Mouse (Mus musculus) liver, adult 2 months (tissue): ENCODE results near the gene Pgm2. TPM values are rescaled to one million over a fixed set of nuclear protein-coding genes. Genes with fewer than 3 reads are reported as not detected.

Source experiments
- DNase-seq: peaks from one replicate; pipeline ENCODE4 v3.0.0-alpha.2; 2011; ENCODE audit warnings: low read depth, low spot score; ENCODE audit errors: extremely low read depth
- H3K27ac ChIP-seq: fragments of 200-500 bp; replicated peaks from 2 replicates; pipeline ENCODE4 v1.5.1; 2012; ENCODE audit warnings: low read depth, mild to moderate bottlenecking, control low read depth, inconsistent platforms, low read length; ENCODE audit not compliant: insufficient read depth
- H3K27me3 ChIP-seq: fragments of 200-500 bp; 2 replicates; pipeline ENCODE4 v1.6.1; 2012; ENCODE audit warnings: mild to moderate bottlenecking, moderate library complexity, low read length, inconsistent platforms; ENCODE audit not compliant: control insufficient read depth, insufficient read depth
- H3K36me3 ChIP-seq: fragments of 200-500 bp; 2 replicates; pipeline ENCODE4 v1.6.1; 2012; ENCODE audit warnings: low read length, inconsistent platforms; ENCODE audit not compliant: control insufficient read depth, insufficient read depth
- H3K4me1 ChIP-seq: fragments of 200-500 bp; 2 replicates; pipeline ENCODE4 v1.6.1; 2011; ENCODE audit warnings: low read length; ENCODE audit not compliant: control insufficient read depth, insufficient read depth
- H3K4me3 ChIP-seq: fragments of 200-500 bp; 2 replicates; pipeline ENCODE4 v1.5.1; 2011; ENCODE audit warnings: low read depth, mild to moderate bottlenecking, control low read depth, low read length, moderate library complexity; ENCODE audit not compliant: insufficient read depth
- H3K79me2 ChIP-seq: fragments of 200-500 bp; 2 replicates; pipeline ENCODE4 v1.6.1; 2012; ENCODE audit warnings: inconsistent platforms, mild to moderate bottlenecking, low read length, moderate library complexity; ENCODE audit not compliant: control insufficient read depth, insufficient read depth
- H3K9ac ChIP-seq: fragments of 200-500 bp; 2 replicates; pipeline ENCODE4 v1.6.1; 2012; ENCODE audit warnings: low read depth, mild to moderate bottlenecking, control low read depth, inconsistent platforms, low read length
- CTCF ChIP-seq: fragments of 200-500 bp; IDR thresholded peaks from 2 replicates; pipeline ENCODE4 v1.5.1; 2011; ENCODE audit warnings: low read depth, low read length, control low read depth
- POLR2A ChIP-seq: fragments of 200-500 bp; IDR thresholded peaks from 2 replicates; pipeline ENCODE4 v1.6.1; 2011; ENCODE audit warnings: low read length, control low read depth; ENCODE audit not compliant: insufficient read depth; ENCODE audit errors: extremely low read depth
- WGBS: fragments of 180-500 bp; shearing (Covaris S2); methylation state at CpG from one replicate; pipeline ENCODE4 v1.1.7; 2018; 5-methylcytosine and 5-hydroxymethylcytosine counted together
- polyA plus RNA-seq: library from polyadenylated mRNA; depleted of rRNA; stranded (reverse); fragments of >200 nt; gene quantifications from 2 replicates; pipeline ENCODE4 v1.2.3, GENCODE M21; 2012
- total RNA-seq: library from RNA; depleted of rRNA; stranded (reverse); fragments of >200 nt; gene quantifications from 2 replicates; pipeline ENCODE4 v1.2.3, GENCODE M21; 2014

Gene Pgm2
- total and polyA plus RNA-seq, 2 experiments = 2.4 to 5.9 TPM

GRCm38 (mm10) chr5:64159065-64159780 lies 66.5 kb downstream of the Pgm2 start:
- WGBS = 7% methylated on average over 39 of the region's 39 CpGs
- Histone ChIP-seq H3K9ac (peak overlapping the region; percentile 24), H3K4me1 (0 out of 2 replicates have a peak, but pooled peaks cover 2% of the 10 kb centered on the region), H3K27me3 (peaks cover 6% of the 10 kb centered on the region; the same call in 1 of the 2 replicates), H3K27ac (no peak overlapping the region), H3K79me2 (no peaks in the 10 kb centered on the region), H3K4me3 (peak overlapping the region; percentile 75; the same call in 1 of the 2 replicates), H3K36me3 (no peaks in the 10 kb centered on the region)
- no peak for DNase-seq
- TF ChIP-seq CTCF (no peak), POLR2A (no peak)

- Histone ChIP-seq H3K27ac (no peak overlapping the region), H3K27me3 (peaks cover 6% of the 10 kb centered on the region; the same call in 1 of the 2 replicates), H3K9ac (peak overlapping the region; percentile 71), H3K79me2 (no peaks in the 10 kb centered on the region), H3K4me1 (0 out of 2 replicates have a peak, but pooled peaks cover 2% of the 10 kb centered on the region), H3K36me3 (no peaks in the 10 kb centered on the region), H3K4me3 (peak overlapping the region; percentile 75)
- 0 out of 2 replicates have a peak, but pooled peaks have one; percentile 10 for TF ChIP-seq CTCF
- TF ChIP-seq POLR2A = no peak
- DNase-seq = no peak
- under 1% methylated on average over 53 of the region's 63 CpGs for whole genome bisulfite sequencing
Observed at GRCm38 (mm10) chr5:64159781-64160704, 67.3 kb downstream of the Pgm2 start.

GRCm38 (mm10) chr5:64160705-64161391 lies 68.1 kb downstream of the Pgm2 start:
- TF ChIP-seq POLR2A (no peak), CTCF (no peak)
- 2% methylated on average over 23 of the region's 23 CpGs for WGBS
- Histone ChIP-seq H3K9ac (peak overlapping the region; percentile 41), H3K79me2 (no peaks in the 10 kb centered on the region), H3K4me3 (peak overlapping the region; percentile 75), H3K4me1 (0 out of 2 replicates have a peak, but pooled peaks cover 2% of the 10 kb centered on the region), H3K27ac (no peak overlapping the region), H3K36me3 (no peaks in the 10 kb centered on the region), H3K27me3 (peaks cover 6% of the 10 kb centered on the region; the same call in 1 of the 2 replicates)
- peak; percentile 12 for DNase-seq

GRCm38 (mm10) chr5:64161917-64162316 lies 69.2 kb downstream of the Pgm2 start:
- no peak overlapping the region for H3K4me3 ChIP-seq
- TF ChIP-seq POLR2A (no peak), CTCF (no peak)
- no peak overlapping the region for H3K27ac ChIP-seq
- H3K9ac ChIP-seq = no peak overlapping the region
- no peaks in the 10 kb centered on the region for H3K79me2 ChIP-seq
- WGBS = 84% methylated on average over 3 of the region's 3 CpGs
- H3K27me3 ChIP-seq = peaks cover 6% of the 10 kb centered on the region; the same call in 1 of the 2 replicates
- DNase-seq = no peak
- no peaks in the 10 kb centered on the region for H3K4me1 ChIP-seq
- no peaks in the 10 kb centered on the region for H3K36me3 ChIP-seq

GRCm38 (mm10) chr5:64162582-64162981 lies 69.8 kb downstream of the Pgm2 start:
- H3K9ac ChIP-seq = no peak overlapping the region
- H3K27ac ChIP-seq = no peak overlapping the region
- no peaks in the 10 kb centered on the region for H3K4me1 ChIP-seq
- H3K79me2 ChIP-seq = no peaks in the 10 kb centered on the region
- peaks cover 6% of the 10 kb centered on the region; the same call in 1 of the 2 replicates for H3K27me3 ChIP-seq
- H3K4me3 ChIP-seq = no peak overlapping the region
- DNase-seq = no peak
- 92% methylated on average over 5 of the region's 5 CpGs for WGBS
- TF ChIP-seq POLR2A = no peak
- TF ChIP-seq CTCF = no peak
- H3K36me3 ChIP-seq = no peaks in the 10 kb centered on the region
